Mouse (Mus musculus) spleen, postnatal 10 days (tissue): ENCODE results near the gene Inka2.
"Not testable (repeated sequence)": the region's sequence is repeated elsewhere in the genome, so short reads cannot be mapped to it uniquely, and the experiment has no call there.

Source experiments
- DNase-seq, 2 experiments: peaks; one replicate each; pipeline ENCODE4 v3.0.0; 2021 to 2022; ENCODE audit warnings: low spot score in 2 of 2

The Inka2 gene

GRCm38 (mm10) chr3:105696387-105697147 is 7.8 kb upstream of the Inka2 start:
- no peak for DNase-seq

DNA sequence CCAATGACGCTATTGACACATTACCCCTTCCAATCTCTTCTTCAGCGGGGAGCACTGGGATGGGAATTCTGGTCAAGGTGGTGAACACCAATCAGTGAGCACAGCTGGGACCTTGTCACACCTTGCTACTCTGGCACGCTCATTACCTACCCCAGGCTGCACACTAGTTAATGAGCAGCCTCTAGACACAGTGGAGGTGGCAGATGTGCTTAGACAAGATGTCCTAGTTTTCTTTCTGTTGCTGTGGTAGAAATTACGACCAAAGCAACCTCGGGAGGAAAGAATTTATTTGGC is 7.3 kb upstream of the Inka2 start:
- DNase-seq = no peak

- DNase-seq = peak in 1 of 2 experiments; percentile 9
Observed at GRCm38 (mm10) chr3:105698311-105698710, 6.1 kb upstream of the Inka2 start.

GRCm38 (mm10) chr3:105699241-105699933 is 5.0 kb upstream of the Inka2 start:
- DNase-seq = peak; percentile 34 to 63

DNA sequence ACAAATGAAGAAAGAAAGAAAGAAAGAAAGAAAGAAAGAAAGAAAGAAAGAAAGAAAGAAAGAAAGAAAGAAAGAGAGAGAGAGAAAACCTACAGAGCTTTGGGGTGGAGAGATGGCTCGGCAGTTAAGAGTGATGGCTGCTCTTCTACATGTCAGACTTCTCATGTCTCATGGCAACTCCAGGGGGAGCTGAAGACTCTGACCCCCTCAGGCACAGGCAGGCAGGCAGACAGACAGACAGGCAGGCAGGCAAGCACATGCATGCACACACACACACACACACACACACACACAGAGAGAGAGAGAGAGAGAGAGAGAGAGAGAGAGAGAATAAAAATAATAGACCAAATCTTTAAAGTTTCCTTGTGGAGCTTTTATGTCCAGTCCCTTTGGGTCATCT is 3.6 kb upstream of the Inka2 start:
- not testable (repeated sequence) for DNase-seq

DNA sequence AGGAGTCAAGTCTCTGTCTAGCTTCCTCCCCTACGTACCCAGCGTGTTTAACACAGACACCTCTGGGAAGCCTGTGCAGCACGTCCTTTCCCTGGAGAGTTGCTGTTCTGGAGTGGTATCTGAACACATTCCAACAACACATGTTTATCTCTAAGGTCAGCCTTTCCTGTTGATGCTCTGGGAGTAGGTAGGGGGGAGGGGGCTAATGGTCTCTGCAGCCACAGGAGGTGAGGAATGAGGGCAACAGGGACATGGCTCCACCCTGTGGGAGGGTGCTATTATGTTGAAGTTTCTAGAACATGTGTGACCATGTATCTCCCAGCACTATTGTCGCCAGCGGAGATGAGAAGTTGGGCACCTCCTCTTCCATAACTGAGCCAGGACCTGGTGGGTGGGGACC is 3.0 kb upstream of the Inka2 start:
- DNase-seq = no peak

DNA sequence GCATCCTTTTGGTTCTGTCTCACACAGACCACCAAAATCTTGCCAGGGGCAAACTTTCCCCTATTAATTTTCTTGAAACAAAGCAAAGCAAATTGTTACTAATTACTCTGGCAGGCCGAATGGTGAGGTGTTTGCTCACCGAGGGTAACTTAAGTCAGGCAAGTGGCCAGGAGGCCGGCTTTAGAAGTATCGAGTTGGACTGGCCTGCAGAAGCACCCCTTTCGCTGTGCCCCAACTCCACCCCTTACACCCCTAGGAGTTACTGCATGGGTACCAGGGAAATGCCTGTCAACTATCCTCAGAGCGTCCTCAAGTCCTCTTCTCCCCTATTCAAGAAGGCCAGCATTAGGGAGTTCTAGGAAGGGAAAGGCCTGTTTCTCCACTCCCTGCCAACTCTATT is 828 bp upstream of the Inka2 start:
- DNase-seq = no peak

GRCm38 (mm10) chr3:105705061-105705549 is 706 bp downstream of the Inka2 start:
- peak in 1 of 2 experiments; percentile 55 for DNase-seq

DNA sequence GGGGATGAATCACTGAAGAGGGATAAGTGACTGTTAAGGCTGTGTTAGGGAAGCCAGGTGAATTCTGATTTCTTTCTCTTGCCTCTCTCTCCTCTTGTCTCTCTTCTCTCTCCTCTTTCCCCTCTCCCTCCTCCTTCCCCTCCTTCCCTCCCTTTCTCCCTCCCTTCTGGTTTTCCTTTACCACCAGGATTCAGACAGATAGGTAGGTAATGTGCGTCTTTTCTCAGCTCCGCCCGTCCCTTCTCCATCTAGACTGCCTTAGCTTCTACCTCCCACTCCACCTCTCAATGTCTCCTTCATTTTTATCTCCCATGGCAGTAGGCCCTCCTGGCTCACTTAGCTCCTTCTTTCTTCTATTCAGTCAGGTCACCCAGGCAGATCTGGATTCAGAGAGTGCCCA is 1.2 kb downstream of the Inka2 start:
- DNase-seq = no peak

DNA sequence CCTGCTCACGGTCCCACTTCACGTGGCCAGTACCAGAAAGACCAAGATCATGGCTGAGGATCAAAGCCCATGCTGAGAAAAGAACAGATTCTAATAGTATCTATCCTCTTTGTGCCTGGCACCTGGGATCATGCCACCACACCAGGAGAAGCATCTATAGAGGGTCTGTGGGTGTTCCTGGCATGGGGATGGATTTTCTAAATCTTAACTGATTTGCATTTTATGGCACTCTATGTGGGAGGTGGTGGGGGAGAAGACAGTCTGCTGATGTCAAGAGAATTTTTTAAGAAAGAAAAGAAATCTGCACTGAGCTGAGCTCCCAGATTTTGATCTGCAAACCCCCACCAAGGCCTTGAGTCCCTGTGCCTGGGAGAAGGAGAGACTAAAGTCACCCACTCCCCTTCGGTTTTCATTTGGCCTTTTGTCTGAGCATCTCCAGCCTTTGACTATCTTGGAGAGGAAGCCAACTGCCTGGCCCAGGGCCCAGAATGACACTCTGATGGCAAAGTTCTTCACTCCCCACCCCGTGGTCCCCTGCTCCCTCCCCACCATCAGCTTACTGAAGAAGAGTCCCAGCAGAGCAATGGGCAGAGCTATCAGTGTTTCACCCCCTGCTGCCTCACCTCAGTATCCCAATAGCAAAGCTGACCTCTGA is 2.1 kb downstream of the Inka2 start:
- no peak for DNase-seq

DNA sequence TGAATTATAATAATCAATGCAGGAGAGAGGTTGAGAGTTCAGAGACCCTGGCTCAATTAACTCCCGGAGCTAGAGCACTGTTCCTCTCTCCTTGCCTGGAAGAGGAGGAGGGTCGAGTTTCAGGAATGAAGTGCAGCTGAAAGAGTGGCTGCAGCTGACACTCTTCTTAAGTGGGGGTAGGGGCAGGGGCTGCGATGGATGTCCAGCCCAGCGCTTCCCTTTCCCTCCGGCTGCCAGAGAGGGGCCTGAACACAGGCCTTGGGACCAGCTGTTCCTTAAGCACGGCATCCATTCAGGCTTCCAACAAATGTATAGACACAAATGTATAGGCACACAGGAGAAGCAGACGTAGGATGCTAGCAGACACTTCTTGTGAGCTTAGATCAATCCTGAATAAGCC is 3.2 kb downstream of the Inka2 start:
- no peak for DNase-seq

DNA sequence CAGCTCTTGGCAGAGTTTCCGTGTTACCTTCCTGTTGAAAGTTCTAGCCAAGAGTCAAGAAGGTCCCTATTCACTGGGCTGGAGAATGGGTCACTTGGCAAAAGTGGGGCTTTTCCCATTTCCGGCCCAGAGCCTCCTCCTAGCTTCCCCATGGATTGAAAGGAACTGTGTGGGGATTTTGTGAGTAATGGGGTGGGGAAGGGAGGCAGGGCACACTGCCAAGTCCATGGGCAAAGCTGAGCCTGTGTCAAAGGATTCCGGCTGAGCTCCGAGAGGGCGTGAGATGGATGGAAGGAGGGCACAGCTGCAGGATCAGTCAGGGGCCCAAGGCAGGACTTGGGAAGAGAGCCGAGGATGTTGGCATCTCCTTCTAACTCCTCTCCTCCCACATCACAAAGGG is 5.8 kb downstream of the Inka2 start:
- DNase-seq = no peak

DNA sequence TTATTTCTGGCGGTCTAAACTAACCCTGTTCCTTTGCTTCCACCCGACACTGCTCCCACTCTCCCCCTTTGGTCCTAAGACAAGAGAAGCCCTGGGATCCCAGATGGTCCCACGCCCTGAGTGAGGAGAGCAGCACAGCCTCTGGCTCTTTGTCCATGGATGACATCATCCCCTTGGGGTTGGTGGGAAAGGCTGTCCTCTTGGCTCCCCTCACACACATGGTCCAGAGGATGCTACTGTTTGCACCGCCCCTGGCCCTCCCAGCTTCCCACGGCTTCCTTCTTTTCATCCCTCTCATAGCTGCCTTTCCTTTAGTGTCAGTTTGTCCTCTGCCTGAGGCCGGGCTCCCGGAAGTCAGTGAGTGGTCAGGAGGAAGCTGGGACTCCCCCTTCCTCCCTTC is 7.3 kb downstream of the Inka2 start:
- no peak for DNase-seq

GRCm38 (mm10) chr3:105712827-105713226 is 8.4 kb downstream of the Inka2 start:
- DNase-seq = no peak

DNA sequence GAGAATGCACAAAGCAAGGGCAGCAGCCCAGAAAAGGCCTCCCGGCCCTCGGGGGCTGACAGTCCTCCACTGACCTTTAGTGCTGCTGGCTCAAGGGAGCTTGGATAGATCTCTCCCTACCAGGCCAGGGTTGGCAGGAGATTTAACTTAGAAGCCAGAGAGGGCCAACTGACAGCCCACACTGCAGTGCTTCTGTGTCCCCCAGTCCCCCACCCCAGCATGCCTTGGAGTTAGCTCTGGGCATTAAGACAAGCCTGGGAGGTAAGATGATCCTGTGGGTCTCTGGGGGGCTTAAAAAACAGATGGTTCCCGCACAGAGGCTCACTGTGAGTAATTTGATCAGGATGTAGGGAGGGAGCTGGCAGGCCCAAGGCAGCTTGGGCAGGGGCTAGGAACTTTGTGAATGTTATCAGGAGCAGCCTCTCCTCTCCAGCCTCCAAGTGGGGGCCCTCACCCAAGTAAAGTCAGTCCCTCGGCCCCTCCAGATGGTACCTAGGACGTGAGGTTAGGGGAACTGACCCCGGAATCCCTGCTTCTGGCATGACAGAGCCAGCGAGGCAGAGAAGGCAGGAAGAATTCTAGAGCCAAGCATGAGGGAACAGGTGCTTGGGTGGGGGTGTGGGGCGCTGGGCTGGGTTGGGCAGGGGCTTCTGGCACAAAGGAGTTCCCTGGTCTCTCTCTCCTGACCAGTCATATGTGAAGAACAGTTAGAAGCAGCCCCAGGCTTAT is 9.9 kb downstream of the Inka2 start:
- no peak for DNase-seq

GRCm38 (mm10) chr3:105714820-105715167 is 10.4 kb downstream of the Inka2 start:
- no peak for DNase-seq

GRCm38 (mm10) chr3:105716353-105717000 is 12.1 kb downstream of the Inka2 start:
- DNase-seq = no peak

DNA sequence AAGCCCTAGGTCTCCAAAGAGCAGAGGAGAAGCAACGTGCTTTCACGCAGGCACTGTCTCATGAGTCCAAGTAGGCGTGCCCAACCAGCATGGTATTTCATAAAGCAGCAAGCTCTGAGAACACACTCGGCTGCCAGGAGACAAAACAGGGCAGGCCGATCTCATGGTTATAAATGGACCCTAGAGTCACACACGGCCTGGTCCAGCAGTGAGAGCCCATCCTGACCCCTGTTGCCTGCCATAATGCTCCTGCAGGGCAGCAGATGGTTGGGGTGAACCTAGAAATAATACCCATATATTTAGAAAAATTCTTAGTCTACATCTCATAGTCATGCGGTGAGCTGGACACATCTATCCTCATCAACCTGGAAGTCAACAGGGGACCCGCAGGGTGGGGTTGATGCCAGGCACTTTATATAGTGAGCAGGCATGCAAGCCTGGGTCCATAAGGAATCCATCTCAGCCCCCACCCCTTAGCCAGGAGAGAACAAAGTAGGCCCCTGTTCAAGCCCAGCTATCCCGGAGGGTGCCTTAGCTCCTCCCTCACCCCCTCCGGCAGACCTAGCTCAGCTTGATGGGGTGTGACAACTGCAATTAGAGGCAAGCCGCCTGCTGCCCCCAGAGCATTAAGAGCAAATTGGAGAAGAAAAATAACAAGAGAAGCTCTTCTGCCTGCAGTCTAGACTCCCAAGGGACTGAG is 13.6 kb downstream of the Inka2 start:
- DNase-seq = no peak

DNA sequence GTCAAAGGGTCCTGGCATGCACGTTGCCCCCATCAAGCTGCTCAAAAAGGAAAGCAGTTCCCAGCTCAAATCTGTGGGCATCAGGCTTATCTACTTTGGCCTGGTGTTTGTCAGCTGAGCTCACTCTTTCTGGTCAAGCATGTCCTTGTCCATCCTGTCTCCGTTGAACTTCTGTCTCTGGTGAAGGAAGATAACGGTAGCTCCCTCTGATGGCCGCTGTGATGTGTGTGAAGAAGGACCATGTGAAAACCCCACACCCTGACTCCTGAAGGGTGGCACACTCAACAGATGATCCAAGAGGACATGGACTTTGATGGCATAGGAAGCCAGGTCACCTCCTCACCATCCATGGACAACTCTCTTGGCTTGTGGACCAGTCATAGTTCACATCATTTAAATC is 14.3 kb downstream of the Inka2 start:
- DNase-seq = no peak

- no peak for DNase-seq
Observed at GRCm38 (mm10) chr3:105719979-105720378, 15.6 kb downstream of the Inka2 start.

DNA sequence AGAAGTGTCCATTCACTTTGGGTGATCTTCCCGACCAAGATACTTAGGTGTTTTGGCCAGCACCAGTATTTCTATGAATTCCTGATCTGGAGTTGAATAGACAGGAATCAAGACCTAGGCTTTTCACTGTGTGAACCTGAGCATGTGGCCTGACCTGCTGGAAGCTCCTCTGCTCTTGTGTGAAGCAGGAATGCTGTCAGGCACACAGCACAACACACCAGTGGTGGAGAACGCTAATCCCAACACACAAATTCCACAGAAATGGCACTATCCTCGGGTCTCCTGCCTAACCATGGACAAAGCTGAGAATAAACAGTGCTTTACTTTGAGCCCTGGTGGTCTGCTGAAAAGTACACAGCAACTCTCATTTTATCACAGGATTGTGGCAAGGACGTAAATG is 16.1 kb downstream of the Inka2 start:
- DNase-seq = no peak
